Mouse (Mus musculus) CD4-positive naive resting alpha-beta T cell, adult 76 days (primary cell): Measurements from ENCODE around the gene Cdkl5. TPM values are rescaled to one million over a fixed set of nuclear protein-coding genes. Genes with fewer than 3 reads are reported as not detected.

Experiments
- total RNA-seq: library from RNA; stranded (reverse); gene quantifications from one replicate; pipeline ENCODE4 v1.2.4, GENCODE M21; 2023

Cdkl5 gene
- 2.7 TPM for total RNA-seq

GRCm38 (mm10) chrX:160994543-160995121, at the start of gene Cdkl5:
Gene Cdkl5 (minus strand): TSS chrX:160994704.

GRCm38 (mm10) chrX:160906952-160907351, 87.6 kb downstream of the Cdkl5 start, which contains the start of gene Gja6:
Gene Gja6 (minus strand): TSS chrX:160907052.

GRCm38 (mm10) chrX:160767713-160768112, 226.8 kb downstream of the Cdkl5 start, which contains the start of gene Rs1:
Gene Rs1 (plus strand): TSS chrX:160768013.

GRCm38 (mm10) chrX:160735650-160736049, 258.9 kb downstream of the Cdkl5 start, which contains the start of gene Ppef1:
Gene Ppef1 (minus strand): TSS chrX:160735765.

Other genes starting within 250 kb of the Cdkl5 start
- gene Rs1, start 226.7 kb downstream of the Cdkl5 start, total RNA-seq, result not detected
- gene Gja6, start 87.7 kb downstream of the Cdkl5 start, total RNA-seq, result 0.64 TPM
- 0.18 TPM for gene Scml2, start 122.5 kb upstream of the Cdkl5 start, total RNA-seq